Mouse (Mus musculus): Measurements from ENCODE around the gene Lyrm9. TPM values are rescaled to one million over a fixed set of nuclear protein-coding genes. Genes with fewer than 3 reads are reported as not detected.
A peak's percentile ranks its signal among the peaks of the same experiment; 100 is the strongest.

Gene Lyrm9
- total RNA-seq (2021): 10 to 100 TPM in 1 of 2 experiments, 1 to 10 TPM in 1; 10.0 to 13.8 TPM
- long read RNA-seq, experiment 1, full-length matches to known transcripts: 26 of 29 reads
- long read RNA-seq, experiment 1, partial matches to known transcripts: 1 of 29 reads
- long read RNA-seq, experiment 1, other reads (novel, unspliced or antisense): 2 of 29 reads
- long read RNA-seq, experiment 2, full-length matches to known transcripts: 27 of 34 reads
- long read RNA-seq, experiment 2, partial matches to known transcripts: 1 of 34 reads
- long read RNA-seq, experiment 2, other reads (novel, unspliced or antisense): 6 of 34 reads

DNA sequence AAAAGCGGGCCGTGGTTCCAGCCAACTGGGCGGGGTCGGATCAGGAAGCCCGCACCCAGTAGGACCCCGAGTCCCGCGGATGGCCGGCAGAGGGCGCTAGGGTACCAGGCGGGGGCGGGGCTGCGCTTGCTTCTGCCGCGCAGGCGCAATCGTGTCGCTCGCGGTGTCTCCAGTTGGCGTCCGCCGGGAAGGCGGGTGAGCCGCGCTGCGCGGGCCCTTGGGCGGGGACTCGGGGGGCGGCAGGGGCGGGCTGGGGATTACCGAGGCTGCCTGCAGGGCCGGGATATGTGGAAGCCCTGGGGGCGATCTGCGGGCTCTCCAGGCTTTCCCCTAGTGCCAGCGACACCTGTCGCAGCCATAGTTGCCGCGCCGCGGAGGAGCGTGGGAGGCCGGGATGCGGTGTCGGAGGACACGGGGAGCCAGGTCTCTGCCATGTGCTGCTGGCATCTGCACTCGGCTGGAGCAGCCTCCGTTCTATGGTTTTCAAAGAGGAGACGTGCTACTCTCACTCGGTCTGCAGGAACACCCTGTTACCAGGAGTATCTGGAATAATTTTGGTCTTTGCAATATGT, at the start of gene Lyrm9:
Gene Lyrm9, plus strand, starts transcription at position 143 of the 572 bp plus-strand sequence.
- intact Hi-C loops (cut with DNase I): loop anchor here (5.0 kb wide), 1 partner anchor 264 kb away; no protein-coding TSS in a partner anchor
- DNase-seq: peak; percentile 95 to 99

DNA sequence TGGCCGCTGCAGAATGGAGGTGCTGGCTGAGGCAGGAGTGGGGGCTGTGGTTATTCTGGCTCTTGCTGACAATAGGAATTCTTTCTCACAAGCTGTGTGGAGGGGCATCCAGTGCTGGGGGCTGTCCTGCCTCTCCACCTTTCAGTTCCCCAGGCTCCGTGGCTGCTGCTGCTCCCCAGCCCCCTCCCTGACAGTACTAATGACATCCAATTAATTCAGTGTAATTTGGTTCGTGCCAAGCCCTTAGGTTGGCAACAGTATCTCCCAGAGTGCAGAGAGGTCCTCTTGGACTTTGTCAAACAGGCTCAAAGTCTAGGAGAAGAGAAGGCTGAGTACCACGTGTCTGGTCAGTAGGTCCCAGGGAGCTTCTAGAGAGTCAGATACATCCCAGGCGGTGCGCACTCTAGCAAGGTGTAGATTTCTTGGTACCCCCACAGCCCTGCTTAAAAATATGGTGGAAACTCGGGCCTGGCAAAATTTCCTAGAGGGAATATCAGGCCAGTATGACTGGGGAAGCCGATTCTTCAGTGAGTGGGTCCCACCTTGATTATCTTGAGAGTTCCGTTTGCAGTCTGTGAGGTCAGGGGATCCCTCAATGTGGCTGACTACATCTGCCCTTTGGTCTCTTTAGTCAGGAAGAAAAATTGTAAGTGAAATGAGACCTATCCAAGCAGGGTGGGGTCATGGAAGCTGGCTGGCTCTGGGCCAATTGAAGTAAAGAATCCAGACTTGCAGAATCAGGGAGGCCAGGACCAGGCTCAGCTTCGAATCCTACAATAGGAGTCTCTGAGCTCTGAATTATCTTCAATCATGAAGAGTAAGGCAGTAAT, 48.3 kb upstream of the Lyrm9 start:
- intact Hi-C loops (cut with DNase I): no loop called here
- DNase-seq: no peak

DNA sequence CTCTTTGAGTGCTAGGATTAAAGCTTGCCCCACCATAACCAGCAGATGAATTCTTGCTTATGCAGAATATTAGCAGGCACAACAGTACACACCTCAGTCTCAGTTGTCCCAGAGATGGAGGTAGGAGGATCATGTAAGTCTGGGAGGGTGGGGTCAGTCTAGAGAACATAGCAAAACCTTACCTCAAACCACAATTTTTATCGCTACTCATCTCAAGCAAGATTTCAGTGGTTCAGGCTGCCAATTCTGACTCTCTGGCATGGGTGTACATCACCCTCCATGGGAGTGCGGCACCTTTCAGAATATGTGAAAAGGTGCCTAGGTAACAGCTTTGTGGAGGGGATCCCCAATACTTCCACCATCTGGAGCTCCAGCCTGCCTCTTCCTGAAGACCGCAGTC, 46.4 kb upstream of the Lyrm9 start:
- DNase-seq: no peak
- intact Hi-C loops (cut with DNase I): no loop called here

DNA sequence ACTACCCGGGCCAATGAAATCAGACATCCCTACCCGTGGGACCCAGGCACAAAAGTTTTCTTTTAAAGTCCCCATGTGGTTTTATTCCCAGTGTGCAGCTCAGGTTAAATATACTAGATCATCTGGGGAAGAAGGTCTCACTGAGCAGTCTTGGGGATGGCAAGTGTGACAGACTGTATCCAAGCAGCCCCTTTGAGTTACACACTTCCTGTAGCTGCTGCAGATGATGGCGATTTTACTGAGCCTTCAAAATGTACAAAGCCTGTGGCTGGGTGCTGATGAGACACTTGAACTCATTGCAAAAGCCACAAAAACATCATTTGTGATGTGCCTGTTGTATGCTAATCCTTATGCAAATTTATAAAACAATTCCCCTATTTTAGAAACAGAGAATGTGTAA, 45.8 kb upstream of the Lyrm9 start:
- intact Hi-C loops (cut with DNase I): no loop called here
- DNase-seq: no peak

DNA sequence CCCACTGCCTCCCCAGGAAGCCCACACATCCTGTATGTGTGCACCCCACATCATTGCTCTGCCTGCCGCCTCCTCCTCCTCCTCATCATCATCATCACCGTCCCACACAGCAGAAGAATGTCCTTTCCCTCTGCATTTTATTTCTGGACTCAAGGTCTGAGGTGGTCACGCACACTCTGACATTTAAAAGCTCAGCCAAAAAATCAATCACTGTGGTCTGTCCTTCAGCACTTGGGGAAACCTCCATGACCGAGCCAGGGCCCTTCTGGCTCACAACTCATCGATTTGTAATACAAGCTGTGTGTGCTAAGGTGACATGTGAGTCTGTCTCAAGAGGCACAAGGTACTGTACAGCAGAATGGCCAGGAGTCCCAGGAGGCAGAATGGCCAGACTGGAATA, 44.1 kb upstream of the Lyrm9 start:
- DNase-seq: no peak
- intact Hi-C loops (cut with DNase I): no loop called here

DNA sequence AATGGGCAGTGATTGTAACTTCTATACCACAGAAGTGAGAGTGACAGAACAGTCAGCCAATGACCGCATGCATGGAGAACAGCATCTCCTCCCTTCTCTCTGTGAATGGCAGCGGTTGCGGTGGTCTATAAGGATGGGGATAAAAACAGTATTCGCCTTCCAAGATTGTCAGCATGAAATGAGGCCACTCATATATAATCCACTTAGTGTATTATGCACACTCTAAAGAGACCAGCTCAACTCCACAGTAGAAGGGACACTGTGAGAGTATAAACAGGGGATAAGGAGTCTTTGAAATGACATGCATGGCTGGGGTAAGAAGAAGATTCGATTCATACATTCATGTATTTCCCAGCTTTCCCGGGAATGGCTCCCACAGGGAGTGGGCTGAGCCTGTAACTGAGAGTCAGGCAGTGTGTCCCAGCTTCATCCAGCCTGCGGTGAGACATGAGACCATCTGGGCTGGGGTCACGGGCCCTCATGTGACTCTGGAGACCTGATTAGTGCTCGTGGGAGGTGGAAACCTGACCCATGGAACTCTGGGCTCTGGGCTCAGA, 43.5 kb upstream of the Lyrm9 start:
- intact Hi-C loops (cut with DNase I): no loop called here
- no peak for DNase-seq

DNA sequence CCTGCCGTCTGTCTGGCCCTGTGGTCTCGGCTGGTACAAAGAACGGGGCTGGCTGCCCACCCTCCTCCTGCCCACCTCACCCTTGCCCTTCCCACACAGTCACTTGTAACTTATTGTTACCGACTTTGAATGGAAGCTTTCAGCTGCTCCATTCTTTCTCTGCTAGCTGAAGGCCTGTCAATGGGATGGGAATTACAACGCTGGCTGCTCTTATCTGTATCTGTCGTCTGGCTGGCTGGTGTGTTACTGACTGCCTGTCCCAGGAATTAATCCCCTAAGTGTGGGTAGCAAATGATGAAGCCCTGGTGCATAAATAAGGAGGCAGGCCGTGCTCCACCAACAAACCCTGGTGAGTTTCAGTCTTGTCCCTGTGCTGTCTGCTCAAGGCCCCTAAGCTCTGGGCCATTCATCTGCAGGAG, 40.4 kb upstream of the Lyrm9 start:
- intact Hi-C loops (cut with DNase I): no loop called here
- DNase-seq: no peak

DNA sequence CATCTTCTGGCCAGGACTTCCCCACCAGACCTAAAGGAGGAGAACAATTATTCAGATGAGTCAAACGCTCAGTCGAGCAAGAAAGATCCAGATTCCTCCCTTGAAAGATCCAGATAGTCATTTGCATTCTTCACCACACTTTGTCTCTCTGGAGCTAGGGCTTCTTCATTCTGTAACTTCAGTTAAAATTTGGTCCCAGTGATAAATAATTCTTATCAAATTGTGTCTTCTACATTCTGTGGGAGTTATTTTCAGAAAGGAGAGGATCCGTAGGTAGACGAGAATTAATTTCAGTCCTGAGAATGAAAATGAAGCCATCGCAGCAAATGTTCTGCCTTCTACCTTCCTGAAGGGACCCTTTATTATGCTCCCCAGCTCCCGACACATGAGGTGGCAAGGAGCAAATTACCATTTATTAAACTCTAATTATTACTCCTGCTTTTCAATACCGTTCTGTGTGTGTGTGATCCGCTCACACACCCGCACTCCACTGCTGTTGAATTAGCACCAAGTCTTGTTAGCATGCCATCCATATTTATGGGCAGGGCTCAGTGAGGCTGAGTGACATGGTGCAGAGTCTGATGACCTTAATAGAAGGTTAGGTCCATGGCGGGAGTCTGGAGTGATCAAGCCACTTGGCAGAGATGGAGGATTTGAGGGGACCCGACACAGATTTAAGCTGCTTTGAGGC, 36.9 kb upstream of the Lyrm9 start:
- intact Hi-C loops (cut with DNase I): no loop called here
- DNase-seq: no peak

DNA sequence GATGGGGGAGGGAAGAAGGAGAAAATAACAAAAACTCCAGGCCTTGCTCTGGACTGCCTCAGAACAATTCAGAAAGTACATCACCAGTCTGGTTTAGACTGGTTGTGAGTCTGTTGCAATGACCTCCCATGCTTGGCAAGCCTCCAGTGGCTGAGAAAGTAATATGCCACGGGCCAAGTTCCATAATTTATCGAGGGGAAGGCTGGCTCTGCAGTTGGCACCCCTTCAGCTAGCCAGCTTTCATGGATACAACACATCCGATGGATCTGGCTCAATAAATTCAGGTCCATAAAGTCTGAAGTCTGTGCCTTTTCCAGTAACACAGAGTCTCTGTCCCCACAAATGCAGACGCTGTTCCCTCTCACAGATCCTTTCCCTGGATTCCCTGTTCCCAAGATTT, 34.8 kb upstream of the Lyrm9 start:
- intact Hi-C loops (cut with DNase I): no loop called here
- peak in 1 of 2 experiments; percentile 24 for DNase-seq

DNA sequence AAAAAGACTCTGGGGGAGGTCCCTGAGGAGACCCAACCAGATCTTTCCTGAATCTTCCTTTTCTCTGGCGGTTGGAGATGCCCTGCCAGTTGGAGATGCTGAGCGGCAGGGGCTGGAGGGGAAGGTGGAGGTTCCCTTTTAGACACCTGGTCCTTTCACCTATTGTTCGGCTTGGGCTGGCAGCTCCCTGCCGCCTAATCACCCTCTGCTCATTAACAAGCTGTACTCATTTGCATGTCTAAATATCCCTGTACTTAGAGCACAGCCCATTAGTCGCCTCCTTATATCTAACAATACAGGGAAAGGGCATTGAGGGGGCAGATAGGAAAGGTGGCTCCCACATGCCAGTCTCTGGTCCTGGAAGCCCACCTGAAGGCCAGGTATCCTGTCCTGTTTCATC, 34.3 kb upstream of the Lyrm9 start:
- DNase-seq: no peak
- intact Hi-C loops (cut with DNase I): no loop called here

DNA sequence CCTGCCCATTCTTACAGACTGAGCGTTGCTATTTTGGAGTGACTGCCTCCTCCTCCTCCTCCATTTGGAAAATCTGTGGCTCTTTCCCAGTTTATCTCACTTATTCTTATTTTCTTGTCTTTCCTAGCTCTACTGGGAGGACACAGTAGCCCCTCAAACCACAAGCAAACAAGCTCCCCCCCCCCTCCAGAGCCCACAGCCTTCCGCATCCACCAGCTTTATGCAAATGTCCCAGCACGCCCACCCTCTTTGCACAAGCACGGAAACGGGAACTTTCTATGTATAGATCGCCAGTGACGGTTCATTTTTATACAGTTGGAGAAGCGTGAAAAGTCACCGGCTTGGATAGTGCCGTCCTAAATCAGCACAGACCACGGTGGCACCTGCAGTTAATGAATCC, 33.9 kb upstream of the Lyrm9 start:
- intact Hi-C loops (cut with DNase I): no loop called here
- no peak for DNase-seq

DNA sequence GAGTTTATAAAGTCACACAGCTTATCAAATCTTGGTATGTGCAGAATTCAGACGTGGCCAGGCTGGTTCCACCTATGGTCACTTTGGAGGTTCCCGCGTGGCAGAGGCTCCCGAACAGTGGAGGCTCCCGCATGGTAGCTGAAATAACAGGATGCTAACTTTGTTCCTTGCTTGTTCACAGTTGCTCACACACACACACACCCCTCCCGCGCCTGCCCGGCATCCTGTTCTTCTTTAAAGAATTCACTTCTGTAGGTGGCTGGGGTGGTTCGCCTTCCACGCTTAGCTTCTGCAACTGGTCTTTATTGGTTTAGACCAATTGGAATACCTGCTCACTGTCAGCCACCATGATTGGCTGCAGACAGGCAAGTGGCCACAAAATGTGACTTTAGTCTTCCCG, 33.3 kb upstream of the Lyrm9 start:
- DNase-seq: no peak
- intact Hi-C loops (cut with DNase I): no loop called here

DNA sequence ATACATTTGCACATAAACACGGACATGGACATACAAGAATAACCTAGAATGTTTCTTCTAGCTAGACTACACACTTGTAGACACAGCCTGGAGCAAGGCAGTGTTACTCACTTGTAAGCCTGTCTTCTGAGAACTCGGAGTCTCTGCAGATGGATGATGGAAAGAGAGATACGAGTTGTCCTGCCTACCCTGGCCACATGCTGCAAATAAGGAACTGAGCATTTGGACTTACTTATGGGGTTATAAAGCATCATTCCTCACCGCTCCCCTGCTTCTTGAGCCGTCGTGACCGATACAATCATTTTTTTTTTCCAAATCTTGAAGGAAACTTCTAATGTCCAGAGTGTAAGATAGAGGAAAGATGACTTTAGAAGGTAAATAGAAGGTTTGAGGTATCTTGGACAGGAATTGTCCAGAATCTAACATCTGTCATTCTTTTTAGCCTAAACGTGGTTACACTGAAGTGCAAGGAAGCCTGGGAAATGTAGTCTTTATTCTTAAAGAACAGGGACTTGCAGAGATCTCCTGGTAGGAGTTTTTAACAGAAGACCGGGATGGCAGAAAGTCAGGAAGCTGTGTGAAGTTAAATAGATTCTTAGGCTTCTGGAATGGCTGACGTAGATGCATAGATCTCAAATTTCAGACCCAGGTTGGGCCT, 30.2 kb upstream of the Lyrm9 start:
- DNase-seq: no peak
- intact Hi-C loops (cut with DNase I): no loop called here

DNA sequence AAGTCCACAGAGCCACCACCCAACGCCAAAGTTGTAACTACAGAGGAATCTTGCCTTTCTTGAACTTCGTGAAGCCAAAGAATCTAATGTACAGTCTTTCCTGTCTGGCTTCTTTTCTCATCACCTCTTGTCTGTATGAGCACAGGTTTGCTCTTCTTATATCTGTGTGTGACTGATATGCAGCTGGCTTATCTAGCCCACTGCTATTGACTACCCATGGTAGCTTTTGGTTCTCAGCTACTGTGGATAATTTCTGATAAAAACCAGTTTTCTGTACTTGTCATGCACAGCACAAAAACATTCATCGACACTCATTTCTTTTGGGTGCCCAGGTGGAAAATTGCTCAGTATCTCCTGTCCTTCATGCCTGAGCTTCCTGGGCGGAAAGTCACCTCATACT, 25.3 kb upstream of the Lyrm9 start:
- intact Hi-C loops (cut with DNase I): no loop called here
- no peak for DNase-seq

DNA sequence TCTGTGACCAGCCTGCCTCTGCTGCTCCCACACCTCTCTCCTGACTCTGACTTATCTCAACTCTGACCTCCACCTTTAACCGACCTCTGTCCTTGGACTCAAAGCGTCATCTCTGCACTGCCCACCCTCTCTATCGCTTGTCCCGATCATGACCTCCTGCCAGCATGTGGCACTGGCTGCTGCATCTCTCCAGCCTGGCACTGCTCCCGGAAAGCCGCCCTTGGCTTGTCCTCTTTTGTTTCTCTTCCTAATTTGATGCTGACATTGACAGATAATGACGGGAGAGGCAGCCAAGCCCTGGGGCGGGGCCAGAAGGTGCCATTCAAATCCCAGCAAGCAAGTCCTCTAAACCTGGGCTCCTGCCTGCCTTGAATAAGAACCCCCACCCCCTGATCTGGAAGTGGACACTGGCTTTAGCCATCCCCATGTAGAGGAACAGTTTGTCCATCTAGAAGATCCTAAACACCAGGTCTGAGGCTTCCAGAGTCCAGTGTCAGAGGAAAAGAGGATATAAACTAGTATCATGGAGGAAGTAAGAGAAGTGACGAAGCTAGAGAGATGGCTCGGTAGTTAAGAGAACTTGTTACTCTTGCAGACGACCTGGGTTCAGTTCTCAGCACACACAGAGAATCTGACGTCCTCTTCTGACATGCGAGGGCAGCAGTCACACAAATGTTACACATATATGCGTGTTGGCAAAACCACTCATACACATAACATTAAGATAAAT, 22.6 kb upstream of the Lyrm9 start:
- peak; percentile 7 to 27 for DNase-seq
- intact Hi-C loops (cut with DNase I): no loop called here

DNA sequence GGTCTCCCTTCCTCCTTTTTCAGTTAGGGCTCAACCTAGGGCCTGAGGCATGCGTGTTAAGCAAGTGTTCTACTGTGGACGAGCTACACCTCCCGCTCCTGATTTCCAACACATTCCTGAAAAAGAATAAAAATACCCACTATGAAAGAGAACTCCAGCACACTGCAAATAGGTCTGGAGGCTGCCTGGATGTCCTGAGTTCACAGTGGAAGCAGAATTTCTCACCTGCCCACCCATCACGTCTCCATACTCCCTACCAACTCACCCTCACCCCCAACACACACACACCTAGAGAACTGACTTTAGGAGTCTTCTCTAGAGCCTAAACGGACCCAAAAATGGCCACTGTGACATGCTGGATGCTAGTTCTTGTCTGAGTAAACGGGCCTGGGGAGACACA, 21.8 kb upstream of the Lyrm9 start:
- no peak for DNase-seq
- intact Hi-C loops (cut with DNase I): no loop called here

DNA sequence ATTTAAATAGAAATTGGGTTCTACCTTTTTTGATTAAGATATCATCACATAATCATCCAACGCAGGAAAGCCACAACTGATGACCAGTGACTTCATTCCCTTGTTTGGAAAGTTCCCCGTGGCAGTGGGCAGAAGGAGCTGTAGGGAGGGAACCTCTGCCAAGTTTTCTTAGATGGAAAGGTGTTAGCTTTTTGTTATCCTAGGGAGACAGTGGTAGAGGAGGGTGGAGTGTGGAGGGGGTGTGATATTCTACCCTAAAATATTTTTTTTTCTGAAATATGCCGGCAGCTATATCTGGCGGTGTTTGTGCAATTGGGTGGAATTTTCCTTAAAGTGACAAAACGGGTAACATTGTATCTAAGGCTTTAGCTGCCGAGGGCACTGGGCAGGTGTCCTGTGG, 21.2 kb upstream of the Lyrm9 start:
- no peak for DNase-seq
- intact Hi-C loops (cut with DNase I): no loop called here

DNA sequence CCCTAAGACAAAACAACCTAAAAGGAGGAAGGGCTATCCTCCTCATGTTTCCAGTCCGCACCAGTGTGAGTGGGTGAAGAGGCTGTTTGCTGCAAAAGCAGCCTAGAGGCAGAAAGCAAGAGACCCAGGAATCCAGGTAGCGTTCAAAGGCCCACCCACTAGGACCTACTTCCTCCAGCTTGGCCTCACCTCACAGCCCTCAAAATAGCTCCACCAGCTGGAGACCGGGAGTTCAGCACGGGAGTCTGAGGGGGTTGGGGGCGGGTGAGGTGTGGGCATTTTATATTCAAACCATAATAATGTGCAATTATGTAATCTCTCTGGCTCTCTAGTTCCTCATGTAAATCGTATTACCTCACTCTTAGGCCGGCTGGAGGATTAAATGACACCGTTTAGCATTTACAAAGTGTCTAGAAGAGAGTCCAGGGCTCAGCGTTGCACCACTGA, 20.7 kb upstream of the Lyrm9 start:
- intact Hi-C loops (cut with DNase I): no loop called here
- DNase-seq: no peak

DNA sequence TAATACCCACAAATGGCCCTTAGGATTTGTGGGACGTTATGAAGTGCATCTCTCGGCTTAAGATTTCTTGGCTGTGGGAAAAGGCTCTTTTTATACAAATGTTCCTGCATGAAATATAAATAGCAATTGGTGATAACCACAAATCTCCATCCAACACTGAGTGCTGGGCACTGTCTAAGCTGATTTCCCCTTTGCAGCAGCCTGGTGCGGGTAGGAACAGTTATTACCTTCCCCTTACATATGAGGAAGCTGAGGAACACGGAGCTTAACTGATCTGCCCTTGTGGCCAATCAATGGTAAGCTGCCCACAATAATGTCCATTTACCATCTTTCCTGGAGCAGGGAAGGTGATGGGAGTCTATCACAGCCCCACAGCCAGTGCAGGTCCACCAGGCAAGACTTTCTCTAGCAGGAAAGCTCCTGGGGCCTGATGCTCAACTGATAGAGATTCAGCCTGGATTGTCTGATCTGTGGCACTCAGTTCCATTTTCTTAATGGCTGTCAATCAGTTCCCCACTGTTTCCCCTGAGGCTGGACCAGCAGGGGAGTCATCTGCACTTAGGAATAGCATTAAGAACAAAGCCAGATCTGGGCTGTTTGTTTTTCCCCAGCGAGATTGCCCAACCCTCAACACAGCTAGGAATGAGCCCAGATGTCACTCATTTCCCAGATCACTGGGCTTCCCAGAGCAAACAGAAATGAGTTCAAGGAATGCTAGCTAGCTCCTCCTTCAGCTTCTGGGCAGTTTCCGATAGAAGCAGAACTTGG, 18.9 kb upstream of the Lyrm9 start:
- intact Hi-C loops (cut with DNase I): no loop called here
- DNase-seq: no peak
